Mouse (Mus musculus) kidney, postnatal 4 days (tissue): ENCODE measurements at regions not wholly inside any gene's neighbourhood (a gene's known extent, or its start where the extent isn't known, plus 50 kb on each side); places are given as distances from the start of the nearest gene placed in this dataset.
A peak's percentile ranks its signal among the peaks of the same experiment; 100 is the strongest.

Experiments
- DNase-seq, 2 experiments: peaks; one replicate each; pipeline ENCODE4 v3.0.0; 2021; ENCODE audit warnings: mixed read lengths in 2 of 2

DNA sequence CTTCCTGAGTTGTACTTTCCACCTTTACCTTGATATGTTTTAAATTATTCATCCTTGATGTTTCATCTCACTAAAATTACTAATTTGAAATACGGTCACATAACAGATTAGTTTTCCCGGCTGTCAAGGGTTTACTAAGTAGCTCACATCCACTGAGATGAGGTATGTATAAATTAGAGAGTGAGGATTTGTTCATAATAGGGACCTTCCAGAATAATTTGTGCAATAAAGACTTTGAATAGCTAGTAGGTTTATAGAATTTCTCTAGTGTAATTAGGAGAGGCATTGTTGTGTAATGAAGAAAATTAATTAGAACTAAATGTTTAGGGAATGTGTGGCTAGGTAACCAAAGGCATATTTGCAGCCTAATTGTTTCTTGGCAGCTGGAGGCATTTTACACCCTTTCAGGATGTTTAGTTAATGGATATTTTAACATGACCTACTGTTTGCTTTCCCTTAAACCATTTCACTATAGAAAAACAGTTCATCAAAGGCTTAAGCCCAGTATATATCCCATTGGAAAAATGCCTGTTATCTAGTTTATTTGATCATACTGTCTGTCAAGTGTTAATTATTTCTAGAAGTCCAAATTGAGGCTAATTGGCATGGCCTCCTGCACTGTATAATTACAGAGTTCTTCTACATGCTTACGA lies 70.8 kb downstream of the Mat2b start:
- DNase-seq: no peak

DNA sequence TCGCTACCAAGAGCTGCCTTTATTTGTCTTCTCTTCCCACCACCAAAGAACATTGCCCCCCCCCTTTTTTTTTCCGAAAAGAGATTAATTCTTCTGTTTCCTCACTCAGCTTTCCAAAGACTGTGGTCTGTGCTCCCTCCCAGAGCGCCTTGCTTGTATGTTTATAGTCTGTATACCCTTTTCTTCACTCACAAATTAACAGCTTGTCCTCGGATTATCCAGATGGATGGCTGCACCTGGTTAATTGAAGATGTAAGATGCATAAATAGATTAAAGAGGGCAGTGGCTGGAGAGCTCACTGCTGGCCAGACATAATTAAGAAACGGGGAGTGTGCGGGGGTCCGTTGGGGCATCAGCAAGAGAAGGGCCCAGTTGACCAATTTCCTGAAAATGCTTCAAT lies 75.0 kb downstream of the Mat2b start:
- no peak for DNase-seq

DNA sequence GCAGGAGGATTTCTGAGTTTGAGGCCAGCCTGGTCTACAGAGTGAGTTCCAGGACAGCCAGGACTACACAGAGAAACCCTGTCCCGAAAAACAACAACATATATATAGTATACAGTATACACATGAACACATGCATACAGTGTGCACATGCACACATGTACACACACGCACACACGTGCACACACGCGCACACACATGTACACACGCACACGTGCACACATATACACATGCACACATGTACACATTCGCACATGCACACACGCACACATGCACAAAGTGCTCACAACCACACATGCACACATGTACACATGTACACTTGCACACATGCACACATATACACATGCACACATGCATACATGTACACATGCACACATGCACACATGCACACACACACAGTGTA lies 92.0 kb downstream of the Mat2b start:
- DNase-seq: no peak

DNA sequence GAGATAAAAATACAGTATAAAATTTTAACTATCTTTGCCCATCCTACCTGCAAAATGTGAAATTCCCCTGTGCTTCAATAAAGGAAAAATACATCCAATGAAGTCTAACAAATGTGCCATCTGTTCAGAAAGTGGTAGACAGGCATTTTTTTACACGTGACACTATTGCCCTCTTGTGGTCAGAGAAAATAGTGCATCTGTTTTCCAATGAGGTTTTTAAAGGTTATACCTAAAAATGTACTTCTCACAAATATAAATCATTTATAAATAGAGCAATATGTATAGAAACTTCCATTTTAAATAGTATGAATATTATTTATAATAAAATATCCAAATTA lies 93.5 kb downstream of the Mat2b start:
- DNase-seq: no peak

DNA sequence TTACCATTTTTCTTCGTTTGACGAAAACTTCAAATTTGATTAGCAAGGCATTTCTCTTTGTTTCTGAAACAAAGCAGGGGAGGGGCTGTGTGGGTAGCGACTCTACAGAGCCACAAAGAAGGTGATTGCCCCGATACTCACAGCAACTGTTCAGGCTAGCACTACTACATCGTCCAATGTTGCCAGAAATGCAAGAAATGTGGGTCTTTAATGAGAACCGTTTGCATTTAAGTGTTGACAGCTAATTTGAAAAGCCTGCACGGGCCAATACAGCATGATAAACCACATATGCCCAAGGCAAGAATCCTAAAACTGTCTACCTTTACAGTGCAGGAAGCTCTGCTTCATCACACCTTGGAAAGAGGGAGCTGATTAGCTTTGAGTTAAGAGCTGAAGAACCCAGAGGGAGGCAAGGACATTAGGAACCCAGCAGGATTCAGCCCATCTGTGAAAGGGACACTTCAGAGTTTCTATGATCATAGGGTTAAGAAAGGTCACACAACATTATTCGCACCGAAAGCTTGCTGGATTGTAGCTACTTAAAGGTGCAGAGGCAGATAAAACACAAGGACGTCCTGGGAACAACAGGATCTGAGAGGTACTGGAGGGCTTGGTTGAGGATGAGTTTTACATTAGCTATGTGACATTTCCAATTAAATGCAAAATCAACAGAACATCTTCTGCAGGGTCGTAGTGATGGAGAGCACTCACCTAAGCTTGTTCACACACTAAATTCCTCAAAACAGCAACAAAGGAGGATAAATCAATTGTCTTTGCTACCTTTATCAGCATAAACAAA lies 94.0 kb downstream of the Mat2b start:
- no peak for DNase-seq

DNA sequence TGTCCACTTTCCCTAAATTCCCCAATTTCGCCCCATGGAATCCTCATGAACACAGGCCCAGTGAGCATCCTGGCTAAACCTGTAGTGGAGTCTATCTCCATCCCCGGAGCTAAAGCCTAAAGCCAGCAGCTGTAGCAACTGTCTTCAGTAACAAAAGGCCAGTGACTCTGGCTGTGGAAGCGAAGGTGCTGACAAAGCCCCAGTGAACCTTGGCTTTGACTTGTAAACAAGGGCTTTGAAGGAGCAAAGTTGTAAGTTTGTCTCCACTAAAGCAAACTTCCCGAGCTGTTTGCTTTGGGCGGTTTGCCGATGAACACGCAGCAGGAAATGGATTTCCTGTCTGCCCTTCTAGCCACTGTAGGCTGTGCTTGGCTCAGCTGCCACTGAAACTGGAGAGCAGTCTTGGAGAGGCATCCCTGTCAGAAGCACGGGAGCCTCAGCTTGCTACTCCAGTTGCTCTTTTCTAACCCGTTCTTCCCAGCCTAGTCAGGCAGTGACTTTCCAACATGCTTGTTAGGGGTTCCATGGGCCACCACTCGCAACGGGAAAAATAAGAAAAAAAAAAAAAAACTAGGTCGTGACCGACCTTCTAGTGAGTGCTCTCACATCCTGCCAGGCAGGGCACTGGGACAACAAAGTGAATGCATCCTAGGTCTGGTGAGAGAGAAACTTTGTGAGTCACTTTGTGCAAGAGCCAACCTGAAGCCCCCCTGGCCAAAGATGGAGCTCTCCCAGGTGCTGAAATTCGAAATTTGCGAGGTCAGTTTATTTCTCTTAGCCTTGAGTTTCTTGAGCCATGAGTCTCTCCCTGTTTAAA lies 94.8 kb downstream of the Mat2b start:
- DNase-seq: peak; percentile 71 to 73

DNA sequence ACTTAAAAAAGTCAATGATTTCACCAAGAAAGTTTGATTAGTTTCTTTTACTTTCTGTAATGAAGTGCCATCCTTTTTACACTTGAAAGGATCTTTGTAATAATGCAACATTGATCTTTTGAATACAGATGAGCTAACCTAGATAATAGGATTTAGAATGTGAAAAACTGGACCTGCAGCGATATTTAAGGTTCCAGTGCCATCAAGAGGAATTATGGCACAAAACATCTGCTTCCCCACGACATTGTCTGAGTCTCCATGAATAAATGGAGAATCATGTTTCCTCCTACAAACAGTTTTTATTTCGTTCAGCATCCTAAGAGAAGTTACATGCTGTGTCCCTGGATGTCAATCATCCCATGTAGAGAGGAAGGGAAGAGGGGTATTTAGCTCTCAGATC lies 98.7 kb downstream of the Mat2b start:
- DNase-seq: no peak

DNA sequence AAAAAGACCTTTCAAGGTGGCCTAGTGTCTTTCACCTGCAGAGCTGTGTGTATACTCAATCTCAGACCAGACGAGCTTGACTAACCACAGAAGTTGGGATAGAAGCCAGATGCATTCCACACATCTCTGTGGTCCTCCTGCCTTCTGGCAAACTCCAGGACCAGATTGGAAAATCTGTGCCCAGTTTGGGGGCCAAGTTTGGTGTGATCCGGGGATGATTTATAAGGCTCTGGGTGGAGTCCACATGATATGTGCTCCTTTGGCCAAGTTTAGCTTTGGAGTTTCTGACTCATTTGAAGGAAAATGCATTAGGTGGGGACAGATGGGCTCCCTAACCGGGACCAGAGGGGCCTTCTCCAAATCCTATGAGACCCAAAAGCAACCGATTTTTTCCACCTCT lies 102.9 kb downstream of the Mat2b start:
- DNase-seq: no peak

DNA sequence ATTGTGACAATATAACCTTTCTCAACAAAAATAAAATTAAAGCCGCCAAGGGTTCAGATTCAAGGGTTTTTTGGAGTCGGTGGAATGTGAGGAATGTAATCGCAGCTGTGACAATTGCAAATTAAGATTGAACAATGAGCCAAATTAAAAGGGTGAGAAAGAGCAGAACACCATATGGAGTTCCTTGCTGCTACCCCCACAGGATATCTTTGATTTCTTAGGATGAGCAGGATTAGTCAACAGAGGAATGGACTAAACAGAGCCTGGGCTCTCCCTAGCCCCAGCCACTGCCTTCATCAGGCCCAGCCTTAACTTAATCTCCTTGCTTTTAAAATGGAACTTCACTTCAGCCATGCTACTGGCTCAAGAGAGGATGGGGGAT lies 121.3 kb downstream of the Mat2b start:
- no peak for DNase-seq

DNA sequence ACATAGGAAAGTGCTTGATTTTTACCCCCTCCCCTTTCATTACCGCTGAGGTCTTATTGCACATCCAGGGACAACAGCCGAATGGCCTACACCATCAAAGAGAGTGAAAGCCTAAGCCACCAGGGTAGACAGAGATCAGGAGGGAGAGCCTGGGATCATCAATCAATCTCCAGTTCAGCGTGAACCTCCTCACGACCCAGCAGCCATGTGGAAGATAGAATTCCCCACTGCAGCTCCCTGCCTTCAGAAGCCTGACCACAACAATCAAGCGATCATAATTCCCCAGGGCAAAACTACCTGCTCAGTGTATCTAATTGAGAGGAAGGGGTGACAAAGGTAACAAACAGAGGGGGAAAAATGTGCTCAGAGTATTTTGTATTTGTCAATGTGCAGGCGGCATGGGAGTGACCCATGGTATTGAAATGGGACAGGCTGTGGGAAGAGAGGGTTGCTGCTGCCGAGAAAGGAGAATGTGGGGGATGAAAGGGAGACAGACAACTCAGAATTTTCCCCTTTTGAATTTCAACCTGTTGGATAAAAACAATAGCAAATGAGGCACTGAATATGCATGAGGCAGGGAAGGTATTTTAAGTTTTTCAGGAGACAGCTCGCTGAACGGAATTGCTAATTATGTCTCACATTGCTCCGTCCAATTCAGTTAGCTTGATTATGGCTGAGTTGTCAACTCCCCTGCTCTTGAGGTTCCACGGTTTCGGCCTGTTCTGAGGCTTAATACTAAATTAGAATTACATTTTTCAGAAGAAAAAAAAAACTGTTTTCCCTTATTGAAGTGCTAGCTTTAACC lies 121.8 kb downstream of the Mat2b start:
- no peak for DNase-seq

DNA sequence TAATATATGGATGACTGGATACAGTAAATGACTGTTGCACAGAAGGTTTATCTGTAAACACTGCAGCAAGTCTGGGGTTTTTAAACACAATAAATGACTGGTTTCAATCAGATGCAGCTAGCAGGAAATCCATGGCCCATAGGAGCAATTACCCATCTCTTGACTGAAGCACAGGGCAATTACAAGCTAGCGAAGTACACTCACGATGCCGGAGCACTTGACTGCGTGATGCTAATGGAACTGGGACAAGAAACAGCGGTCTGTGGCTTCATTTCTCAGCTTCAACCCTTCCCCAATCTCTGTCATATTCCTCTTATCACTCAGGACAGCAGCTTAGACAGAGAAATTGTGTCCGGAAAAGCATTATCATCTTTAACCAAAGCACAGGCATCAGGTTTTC lies 132.1 kb downstream of the Mat2b start:
- no peak for DNase-seq

DNA sequence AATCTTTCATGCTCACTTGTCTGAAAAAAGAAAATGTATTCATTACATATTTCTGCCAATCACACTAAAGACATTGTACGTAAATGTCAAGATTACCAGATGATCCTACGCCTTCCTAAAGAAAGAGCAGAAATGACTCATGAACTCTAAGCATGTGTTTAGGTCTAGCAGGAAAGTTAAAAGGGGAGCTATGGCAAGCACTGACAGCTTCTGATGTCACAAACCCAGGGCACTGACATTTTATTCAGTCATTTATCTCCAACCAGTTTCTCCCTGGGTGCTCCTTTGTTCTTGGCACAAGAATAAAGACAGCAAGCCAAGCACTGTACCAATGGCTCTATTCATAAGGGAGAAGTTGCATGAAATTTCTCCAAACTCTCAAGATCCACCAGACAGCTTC lies 133.0 kb downstream of the Mat2b start:
- no peak for DNase-seq

DNA sequence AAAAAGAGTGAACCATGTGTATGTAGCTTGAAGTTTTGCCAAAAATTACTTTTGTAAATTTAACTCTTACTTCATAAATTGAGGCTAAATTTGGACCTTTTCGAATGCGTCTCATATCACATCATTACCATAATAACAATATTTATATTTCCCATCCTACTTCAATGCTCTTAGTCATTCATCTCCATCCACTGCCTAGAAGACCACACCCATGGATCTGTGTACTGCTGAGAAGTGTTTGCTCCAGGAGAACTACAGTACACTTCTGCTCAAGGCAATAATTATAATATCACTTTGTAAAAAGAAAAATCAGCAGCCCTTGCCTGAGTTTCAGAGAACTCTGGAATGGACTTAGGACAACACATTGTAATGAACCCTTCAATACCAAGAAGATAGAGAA lies 133.6 kb downstream of the Mat2b start:
- no peak for DNase-seq

DNA sequence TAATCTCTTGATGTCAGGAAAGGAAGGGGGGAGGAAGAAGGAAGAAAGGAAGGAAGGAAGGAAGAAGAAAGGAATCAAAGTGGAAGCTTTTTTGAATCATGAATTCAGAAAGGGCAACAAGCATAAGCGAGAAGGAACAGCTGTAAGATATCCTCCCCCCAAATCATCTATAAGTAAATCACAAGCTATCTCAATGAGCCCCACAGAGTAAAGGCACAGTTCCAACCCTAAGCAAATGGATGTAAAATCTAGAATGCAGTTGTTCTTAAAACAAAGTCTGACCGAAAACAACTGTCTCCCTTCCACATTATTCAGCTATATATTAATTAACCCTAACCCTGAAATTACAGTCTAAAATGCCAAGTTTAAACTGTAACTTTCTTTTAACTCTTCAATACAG lies 136.5 kb downstream of the Mat2b start:
- no peak for DNase-seq

DNA sequence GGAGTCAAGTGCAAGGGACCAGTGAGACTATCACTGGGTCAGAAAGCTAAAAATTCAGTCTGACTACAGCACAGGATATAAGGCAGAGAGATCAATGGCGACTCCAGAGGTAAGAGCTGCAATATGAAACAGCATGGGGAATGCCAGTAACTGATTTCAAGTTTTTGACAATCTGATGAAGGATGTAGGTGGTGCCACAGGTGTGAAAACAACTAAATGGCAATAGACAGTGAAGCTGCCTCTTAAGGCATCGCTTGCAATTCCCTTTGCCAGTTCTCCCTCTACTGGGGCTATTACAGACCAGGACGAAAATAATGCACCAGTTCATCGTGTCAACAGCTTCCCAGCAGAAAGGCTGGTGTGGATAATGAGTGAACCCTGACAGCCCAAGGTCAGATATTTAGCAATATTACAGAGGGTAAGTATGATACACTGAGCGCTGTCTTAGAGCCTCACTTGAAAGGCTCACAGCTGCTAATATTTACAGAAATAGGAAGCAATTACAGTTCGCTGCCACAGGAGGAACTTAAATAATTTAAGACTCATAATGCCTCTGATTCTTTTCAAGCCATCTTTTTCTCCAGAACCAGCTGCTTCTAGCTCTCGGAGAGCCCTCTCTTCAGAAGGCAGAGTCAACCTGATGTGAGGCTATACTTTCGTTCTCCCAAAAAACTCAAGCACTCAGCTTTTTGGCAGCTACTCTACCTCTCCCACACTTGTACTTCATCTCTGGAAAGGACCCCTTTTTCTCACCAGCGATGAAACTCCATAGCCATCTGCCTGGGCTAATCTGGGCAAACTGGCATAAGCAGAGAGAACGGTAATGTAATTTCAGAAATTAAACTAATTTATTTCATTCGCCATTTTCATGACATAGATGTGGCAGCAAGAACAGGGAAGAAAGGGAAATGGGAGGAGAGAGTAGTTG lies 139.9 kb downstream of the Mat2b start:
- DNase-seq: no peak

DNA sequence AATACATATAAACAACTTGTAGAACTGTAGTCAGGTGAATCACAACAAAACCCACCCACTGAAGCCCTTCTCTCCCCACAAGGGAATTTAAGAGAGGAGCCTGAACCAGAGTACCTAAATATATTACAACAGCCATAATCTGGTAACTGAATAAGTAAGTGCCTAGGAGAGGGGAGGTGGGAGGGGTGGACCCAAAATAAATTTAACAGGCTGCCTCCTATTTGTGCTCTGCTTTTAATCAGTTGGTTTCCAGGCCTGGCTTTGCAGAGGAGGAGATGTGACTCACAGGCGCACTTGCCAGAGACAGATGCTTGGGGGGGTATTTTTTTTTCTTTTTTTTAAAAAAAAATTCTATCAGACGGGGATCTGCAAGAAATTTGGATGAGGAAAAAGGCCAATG lies 142.9 kb downstream of the Mat2b start:
- DNase-seq: no peak

DNA sequence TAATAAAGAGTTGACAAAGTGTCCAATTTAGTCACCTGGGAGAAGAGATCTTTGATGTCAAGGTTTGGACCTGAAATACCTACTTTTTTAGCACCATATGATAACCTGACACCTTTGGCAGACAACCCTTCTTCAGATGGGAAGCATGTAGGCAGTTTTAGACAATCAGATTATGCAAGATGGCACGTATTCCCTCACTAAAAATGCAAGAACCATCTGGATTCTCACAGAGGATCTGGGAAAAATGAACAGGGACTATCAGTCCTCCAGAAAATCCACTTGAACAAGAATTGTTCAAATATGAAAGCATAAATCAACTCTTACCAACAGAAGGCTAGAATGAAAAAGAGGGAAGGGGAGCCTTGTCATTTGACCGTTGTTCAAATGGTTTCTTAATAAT lies 148.4 kb downstream of the Mat2b start:
- no peak for DNase-seq

DNA sequence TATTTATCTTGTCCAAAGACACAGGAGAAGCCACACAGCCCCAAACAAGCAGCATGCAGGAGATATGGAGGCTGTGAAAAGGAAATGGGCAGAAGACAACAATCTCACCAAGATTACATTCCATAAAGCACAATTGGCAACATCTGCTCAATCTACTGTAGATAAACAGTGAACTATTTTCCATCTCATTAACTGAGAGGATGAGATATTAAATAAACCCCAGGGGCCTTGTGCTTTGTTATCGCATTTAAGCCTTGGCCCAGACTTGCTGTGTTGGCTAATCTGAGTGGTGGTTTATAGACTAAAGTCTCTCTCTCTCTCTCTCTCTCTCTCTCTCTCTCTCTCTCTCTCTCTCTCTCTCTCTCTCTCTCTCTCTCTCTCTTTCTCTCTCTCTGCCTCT lies 149.5 kb downstream of the Mat2b start:
- no peak for DNase-seq

DNA sequence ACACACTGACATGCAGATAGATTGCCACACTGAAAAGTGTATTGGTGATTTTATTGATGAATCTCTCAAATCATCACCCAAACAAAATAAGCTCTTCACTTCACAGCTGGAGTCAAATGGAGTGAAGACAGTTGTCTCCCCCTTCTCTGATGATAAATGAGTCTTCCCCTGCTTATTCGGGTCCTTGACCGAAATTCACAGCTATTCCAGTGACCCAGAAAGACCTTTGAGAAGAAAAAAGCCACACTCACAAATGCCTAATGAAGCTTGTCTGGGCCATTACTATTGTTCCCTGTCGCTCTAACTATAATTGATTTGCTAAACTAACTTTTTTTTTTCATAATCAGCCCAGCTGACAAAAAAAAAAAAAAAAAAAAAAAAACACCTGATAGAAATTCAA lies 154.8 kb downstream of the Mat2b start:
- no peak for DNase-seq

DNA sequence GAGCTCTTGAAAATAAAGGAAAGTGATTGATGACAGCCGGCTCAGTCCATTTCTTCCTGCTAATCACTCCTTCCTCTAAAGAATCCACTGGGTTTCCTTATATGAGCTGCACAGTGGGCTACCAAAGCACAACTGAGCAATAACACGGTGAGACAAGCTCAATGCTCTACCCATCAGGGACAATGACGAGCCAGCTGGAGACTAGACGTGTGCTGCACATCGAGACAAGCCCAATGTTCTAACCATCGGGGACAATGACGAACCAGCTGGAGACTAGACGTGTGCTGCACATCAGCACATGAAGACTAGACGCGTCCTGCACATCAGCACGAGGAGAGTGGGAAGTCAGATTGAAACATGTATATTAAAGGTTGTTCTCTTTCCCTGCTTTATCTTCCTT lies 155.2 kb downstream of the Mat2b start:
- no peak for DNase-seq

DNA sequence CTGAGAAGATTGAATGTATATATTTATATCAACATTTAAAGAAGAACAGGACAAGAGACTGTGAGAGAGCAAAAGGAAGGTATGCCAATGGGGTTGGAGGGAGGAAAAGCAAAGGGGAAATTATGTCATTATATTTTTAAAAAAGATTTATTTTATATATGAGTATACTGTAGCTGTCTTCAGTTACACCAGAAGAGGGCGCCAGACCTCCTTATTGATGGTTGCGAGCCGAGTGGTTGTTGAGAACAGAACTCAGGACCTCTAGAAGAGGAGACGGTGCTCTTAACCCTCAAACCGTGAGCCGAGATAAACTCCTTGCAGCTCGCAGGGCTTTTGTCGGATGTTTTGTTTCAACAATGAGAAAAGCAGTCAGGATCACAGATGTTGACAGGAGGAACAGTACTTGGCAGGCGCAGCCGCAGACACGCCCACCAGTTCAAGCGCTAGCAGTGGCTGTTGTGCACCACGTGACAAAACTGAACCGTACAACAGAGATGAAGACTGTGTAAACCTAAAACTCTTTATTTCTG lies 158.7 kb downstream of the Mat2b start:
- DNase-seq: no peak
